Comparison of ENCODE assay signal across 23 mouse cellular contexts in genomic region chr5:52294466-52294865, GRCm38 (mm10).
DNase-seq lines count a peak whose midpoint lies in the region; ATAC-seq and TF ChIP-seq lines count a peak whose summit lies in the region.
"Had no signal": no experiment of that assay in that cellular context is flagged by ENCODE, and none has a peak within 500 bp of the region (broad histone marks: within the 10 kb centered on the region; RNA-seq: fewer than 3 reads in every experiment).

No protein-coding gene starts in this region.

- H3K4me1 ChIP-seq in heart, embryonic 11.5 days (ENCODE audit: control insufficient read depth, insufficient read depth, low read length): peaks cover 2% of the 10 kb centered on the region
- peaks cover 13% of the 10 kb centered on the region; the same call in 1 of the 2 replicates for H3K4me1 ChIP-seq in heart, postnatal 0 days (ENCODE audit: control insufficient read depth, insufficient read depth)
- H3K4me1 ChIP-seq: embryonic facial prominence, embryonic 13.5 days; forebrain, embryonic 13.5 days; hindbrain, embryonic 12.5 days; limb, embryonic 10.5 days; midbrain, embryonic 10.5 days had no signal

- no peaks in the 10 kb centered on the region for H3K27me3 ChIP-seq in heart, embryonic 11.5 days (ENCODE audit: control insufficient read depth, insufficient read depth, low read length)
- H3K27me3 ChIP-seq in heart, postnatal 0 days (ENCODE audit: control insufficient read depth, insufficient read depth, low read length): no peaks in the 10 kb centered on the region
- H3K27me3 ChIP-seq: embryonic facial prominence, embryonic 13.5 days; forebrain, embryonic 13.5 days; hindbrain, embryonic 12.5 days had no signal

- H3K4me3 ChIP-seq in heart, embryonic 11.5 days (ENCODE audit: low read depth, low read length): no peak overlapping the region
- H3K4me3 ChIP-seq in heart, postnatal 0 days (ENCODE audit: low read depth, low read length): no peak overlapping the region
- H3K4me3 ChIP-seq: embryonic facial prominence, embryonic 13.5 days; erythroblast, embryonic 14.5 days; forebrain, embryonic 13.5 days; hindbrain, embryonic 12.5 days; layer of hippocampus, adult 2 months; limb, embryonic 10.5 days; midbrain, embryonic 10.5 days had no signal

- no peak overlapping the region for H3K9ac ChIP-seq in heart, embryonic 11.5 days (ENCODE audit: low read depth, low read length)
- H3K9ac ChIP-seq in heart, postnatal 0 days (replicated peaks; ENCODE audit: low read depth, low read length): no peak overlapping the region
- H3K9ac ChIP-seq: embryonic facial prominence, embryonic 13.5 days; forebrain, embryonic 13.5 days; hindbrain, embryonic 12.5 days had no signal

- peaks cover 3% of the 10 kb centered on the region; the same call in 1 of the 2 replicates for H3K9me3 ChIP-seq in heart, embryonic 11.5 days (replicated peaks; ENCODE audit: control insufficient read depth, low read length)
- H3K9me3 ChIP-seq in heart, postnatal 0 days (replicated peaks; ENCODE audit: control insufficient read depth, low read length): no peaks in the 10 kb centered on the region
- H3K9me3 ChIP-seq: embryonic facial prominence, embryonic 13.5 days; forebrain, embryonic 13.5 days; hindbrain, embryonic 12.5 days; limb, embryonic 10.5 days; midbrain, embryonic 10.5 days had no signal

- peak; percentile 5 for DNase-seq in Muller cell, postnatal 12 days (ENCODE audit: inconsistent ontology term)
- peak; percentile 8 for DNase-seq in brain, adult 2 months (ENCODE audit: low read depth, low spot score)
- DNase-seq in heart, postnatal 0 days (ENCODE audit: low spot score): peak; percentile 77
- DNase-seq in right cerebral cortex, postnatal 14 days: no peak
- no peak for DNase-seq in spleen, postnatal 10 days (ENCODE audit: low spot score in 2 of 2)
- DNase-seq: adrenal gland, adult 8-10 months; cerebellum, adult 2 months; cerebellum, postnatal 25 days; kidney, adult 18-20 months; kidney, postnatal 14 days; liver had no signal

- peak overlapping the region; percentile 42 for H3K4me2 ChIP-seq in heart, embryonic 11.5 days
- H3K4me2 ChIP-seq in heart, postnatal 0 days (ENCODE audit: low read depth, low read length): peak overlapping the region; percentile 47; the same call in 1 of the 2 replicates
- H3K4me2 ChIP-seq: embryonic facial prominence, embryonic 13.5 days; forebrain, embryonic 13.5 days; hindbrain, embryonic 12.5 days had no signal

- H3K27ac ChIP-seq in heart, embryonic 11.5 days (ENCODE audit: low read depth, low read length): peak overlapping the region; percentile 64
- peak overlapping the region; percentile 72 for H3K27ac ChIP-seq in heart, postnatal 0 days (ENCODE audit: low read depth)
- H3K27ac ChIP-seq: embryonic facial prominence, embryonic 13.5 days; forebrain, embryonic 13.5 days; hindbrain, embryonic 12.5 days; layer of hippocampus, adult 2 months; limb, embryonic 10.5 days; macrophage; midbrain, embryonic 10.5 days had no signal

- no peak for ATAC-seq in heart, embryonic 11.5 days (replicated peaks; ENCODE audit: insufficient number of reproducible peaks, low FRiP score, low TSS enrichment)
- peak; percentile 81 for ATAC-seq in heart, postnatal 0 days (ENCODE audit: insufficient read depth, low read depth)
- no peak for ATAC-seq in frontal cortex, adult (ENCODE audit: low TSS enrichment)
- ATAC-seq: activated CD4-positive, CD25-positive, alpha-beta regulatory T cell, adult 4 months; forebrain, embryonic 13.5 days; inflammation-experienced regulatory T-cells, adult 6 months had no signal

- no peak for TF ChIP-seq EP300 in heart, postnatal 0 days (IDR thresholded peaks at IDR 0.05; ENCODE audit: low read depth)

- WGBS in heart, embryonic 11.5 days (ENCODE audit: insufficient replicate concordance): 25% methylated on average over 8 of the region's 8 CpGs
- WGBS in heart, postnatal 0 days: 18% methylated on average over 8 of the region's 8 CpGs

- no peaks in the 10 kb centered on the region for H3K36me3 ChIP-seq in heart, embryonic 11.5 days (ENCODE audit: control insufficient read depth, insufficient read depth, low read length)
- H3K36me3 ChIP-seq in heart, postnatal 0 days (replicated peaks; ENCODE audit: control insufficient read depth, insufficient read depth, low read length): no peaks in the 10 kb centered on the region
- H3K36me3 ChIP-seq: embryonic facial prominence, embryonic 13.5 days; hindbrain, embryonic 12.5 days; limb, embryonic 10.5 days; midbrain, embryonic 10.5 days had no signal

- no peak for TF ChIP-seq CTCF in heart, postnatal 0 days (IDR thresholded peaks at IDR 0.05; ENCODE audit: low read depth)

Comparison
In these comparisons a context has a peak if more than half of its experiments do, and no peak if none do; other contexts are left out.
1. DNase-seq: peak in Muller cell, postnatal 12 days (single experiment), brain, adult 2 months (single experiment) and heart, postnatal 0 days (single experiment); none in right cerebral cortex, postnatal 14 days (single experiment) and spleen, postnatal 10 days (0 of 2).